Mouse (Mus musculus) kidney, postnatal 0 days (tissue): ENCODE measurements around the gene Ptprn2. TPM values are rescaled to one million over a fixed set of nuclear protein-coding genes. Genes with fewer than 3 reads are reported as not detected.

Source experiments
- ATAC-seq: fragments of 200-750 bp; cut with Nextera tagmentation; replicated peaks from 2 replicates; pipeline ENCODE4 v1.8.0; 2017; ENCODE audit warnings: low read depth, moderate number of reproducible peaks, moderate TSS enrichment, moderate library complexity; ENCODE audit not compliant: low FRiP score
- DNase-seq: peaks from one replicate; pipeline ENCODE4 v3.0.0-alpha.2; 2016; ENCODE audit warnings: low spot score
- H3K27ac ChIP-seq: fragments of 300-500 bp; sonication (generic); 2 replicates; pipeline ENCODE4 v1.5.1; 2014; ENCODE audit warnings: mild to moderate bottlenecking
- H3K27me3 ChIP-seq: fragments of 300-500 bp; sonication (generic); 2 replicates; pipeline ENCODE4 v1.6.1; 2014; ENCODE audit warnings: low read length, mixed read lengths; ENCODE audit not compliant: insufficient read depth
- H3K36me3 ChIP-seq: fragments of 300-500 bp; sonication (generic); 2 replicates; pipeline ENCODE4 v1.6.1; 2014; ENCODE audit warnings: low read length, mixed read lengths; ENCODE audit not compliant: insufficient read depth
- H3K4me1 ChIP-seq: fragments of 300-500 bp; sonication (generic); replicated peaks from 2 replicates; pipeline ENCODE4 v1.6.1; 2014; ENCODE audit warnings: antibody characterized with exemption, low read length, mixed read lengths; ENCODE audit not compliant: insufficient read depth
- H3K4me2 ChIP-seq: fragments of 300-500 bp; sonication (generic); 2 replicates; pipeline ENCODE4 v1.6.1; 2014; ENCODE audit warnings: mild to moderate bottlenecking, low read length, moderate library complexity, mixed read lengths
- H3K4me3 ChIP-seq: fragments of 300-500 bp; sonication (generic); replicated peaks from 2 replicates; pipeline ENCODE4 v1.5.1; 2014; ENCODE audit warnings: low read depth, low read length
- H3K9ac ChIP-seq: fragments of 300-500 bp; sonication (generic); 2 replicates; pipeline ENCODE4 v1.6.1; 2014; ENCODE audit warnings: low read depth, low read length
- H3K9me3 ChIP-seq: fragments of 300-500 bp; sonication (generic); replicated peaks from 2 replicates; pipeline ENCODE4 v1.6.1; 2016; ENCODE audit warnings: low read length, inconsistent platforms, mixed read lengths
- CTCF ChIP-seq: IDR thresholded peaks from 2 replicates; pipeline ENCODE4 v1.5.1; 2016; ENCODE audit warnings: antibody characterized with exemption, low read depth, mild to moderate bottlenecking, moderate library complexity
- WGBS: fragments of 180-500 bp; shearing (Covaris S2); extraction: QIAGEN DNeasy Blood & Tissue Kit; methylation state at CpG from one replicate; pipeline ENCODE4 v1.1.7; 2014; 5-methylcytosine and 5-hydroxymethylcytosine counted together
- polyA plus RNA-seq: library from polyadenylated mRNA; unstranded; fragments of >200 nt; fragmentation: Nextera tagmentation; extraction: Ambion mirVana; gene quantifications from 2 replicates; pipeline ENCODE4 v1.2.1, GENCODE M21; 2015

Gene Ptprn2
- polyA plus RNA-seq, 1 experiment from 2014 or later = 0.03 TPM

DNA sequence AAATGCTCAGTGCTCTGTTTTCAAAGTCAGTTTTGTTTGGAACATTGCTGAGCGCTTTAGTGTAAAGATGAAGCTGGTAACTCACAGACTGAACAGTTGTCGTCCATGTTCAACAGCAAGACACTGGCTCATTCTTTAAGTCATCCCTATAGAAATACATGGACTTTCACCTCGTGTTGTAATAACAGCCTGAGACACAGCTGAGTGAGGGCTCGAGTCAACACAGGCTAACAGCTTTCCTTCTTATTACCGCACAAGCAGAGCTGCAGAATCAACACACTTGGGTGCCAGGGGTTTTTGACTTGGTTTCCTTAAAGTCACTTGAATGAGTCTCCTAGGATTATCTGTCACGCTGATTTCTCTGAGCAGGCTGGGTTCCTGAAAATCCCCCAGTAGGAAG is 744.8 kb downstream of the Ptprn2 start:
- 86% methylated on average over 6 of the region's 6 CpGs for WGBS
- Histone ChIP-seq H3K27me3 (no peaks in the 10 kb centered on the region), H3K9me3 (no peaks in the 10 kb centered on the region), H3K36me3 (no peaks in the 10 kb centered on the region), H3K4me1 (no peaks in the 10 kb centered on the region), H3K4me2 (no peak overlapping the region), H3K9ac (no peak overlapping the region), H3K4me3 (no peak overlapping the region), H3K27ac (no peak overlapping the region)
- TF ChIP-seq CTCF = no peak
- ATAC-seq (no peak), DNase-seq (no peak)

DNA sequence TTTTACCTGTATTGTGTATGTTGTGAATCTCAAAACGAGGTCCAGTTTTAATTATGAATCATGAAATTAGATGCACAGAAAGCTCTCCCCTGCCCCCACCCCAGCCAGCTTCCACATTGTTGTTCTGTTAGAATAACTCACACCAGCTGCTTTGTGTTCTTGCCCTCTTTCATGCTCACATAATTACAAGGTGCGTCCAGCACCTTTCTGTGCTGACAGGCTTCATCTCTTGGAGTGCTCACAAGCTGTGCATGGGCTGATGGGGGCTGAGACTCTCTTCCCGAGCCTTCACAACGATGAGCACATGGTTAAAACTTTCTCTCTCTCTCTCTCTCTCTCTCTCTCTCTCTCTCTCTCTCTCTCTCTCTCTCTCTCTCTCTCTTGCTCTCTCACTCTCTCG is 746.3 kb downstream of the Ptprn2 start:
- no peak for DNase-seq
- H3K9ac ChIP-seq = no peak overlapping the region
- no peak overlapping the region for H3K4me3 ChIP-seq
- no peaks in the 10 kb centered on the region for H3K9me3 ChIP-seq
- no peak for TF ChIP-seq CTCF
- ATAC-seq = no peak
- 64% methylated on average over 5 of the region's 5 CpGs for WGBS
- no peaks in the 10 kb centered on the region for H3K36me3 ChIP-seq
- no peak overlapping the region for H3K27ac ChIP-seq
- no peaks in the 10 kb centered on the region for H3K4me1 ChIP-seq
- H3K27me3 ChIP-seq = no peaks in the 10 kb centered on the region
- no peak overlapping the region for H3K4me2 ChIP-seq

DNA sequence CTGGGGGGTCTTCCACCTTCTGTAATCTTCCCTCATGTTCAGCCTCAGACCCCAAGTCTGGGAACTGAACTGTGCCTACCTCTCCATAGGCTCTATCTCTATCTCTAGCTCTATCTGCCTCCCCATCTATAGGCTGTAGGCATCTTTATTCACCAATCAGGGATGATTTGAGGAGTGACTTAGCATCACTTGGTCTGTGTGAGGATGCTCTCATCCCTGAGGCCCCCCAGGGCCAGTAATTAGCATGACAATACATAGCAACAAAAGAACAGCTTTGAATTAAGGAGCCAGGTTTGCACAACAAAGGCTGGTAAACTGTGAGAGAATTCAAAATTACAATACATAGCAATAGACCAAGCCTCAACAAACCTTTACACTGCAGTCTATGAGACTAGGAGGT is 749.6 kb downstream of the Ptprn2 start:
- Histone ChIP-seq H3K9ac (no peak overlapping the region), H3K4me3 (no peak overlapping the region), H3K36me3 (no peaks in the 10 kb centered on the region), H3K4me1 (no peaks in the 10 kb centered on the region), H3K27ac (no peak overlapping the region), H3K4me2 (no peak overlapping the region), H3K9me3 (no peaks in the 10 kb centered on the region), H3K27me3 (no peaks in the 10 kb centered on the region)
- no peak for DNase-seq
- no peak for ATAC-seq
- TF ChIP-seq CTCF = no peak

DNA sequence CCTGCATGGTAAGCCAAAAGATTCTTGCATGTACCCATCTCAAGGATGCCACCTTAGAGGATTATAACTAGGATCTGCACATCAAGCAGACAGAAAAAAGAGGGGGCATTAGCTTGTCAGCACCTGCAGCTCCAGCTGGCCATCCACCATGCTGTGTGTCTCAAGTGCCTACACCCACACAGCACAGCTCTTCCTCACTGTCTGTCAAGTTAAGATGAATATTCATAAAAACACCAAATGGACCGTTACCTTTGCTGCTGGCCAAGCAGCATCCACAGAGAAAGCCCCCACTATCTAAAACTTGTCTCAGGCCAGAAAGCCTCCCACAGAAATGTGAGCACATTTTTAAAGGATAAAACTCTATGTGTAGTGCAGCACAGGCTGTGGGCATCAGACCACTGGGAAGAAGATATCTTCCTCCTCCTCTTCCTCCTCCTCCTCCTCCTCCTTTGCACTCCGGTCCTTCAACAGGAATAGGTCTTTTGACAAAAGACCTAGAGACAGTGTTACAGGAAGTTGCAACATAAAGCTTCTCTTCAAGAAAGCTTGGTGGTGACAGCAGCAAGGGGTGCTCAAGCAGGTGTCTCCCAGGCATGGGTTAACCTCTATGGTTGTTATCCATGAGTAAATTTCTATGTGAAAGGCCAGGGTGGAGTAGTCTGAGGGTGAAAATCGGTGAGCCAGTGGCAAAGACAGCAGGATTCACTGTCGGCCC is 750.7 kb downstream of the Ptprn2 start:
- no peaks in the 10 kb centered on the region for H3K9me3 ChIP-seq
- ATAC-seq (no peak), DNase-seq (no peak)
- 72% methylated on average over 4 of the region's 4 CpGs for WGBS
- no peak for TF ChIP-seq CTCF
- H3K9ac ChIP-seq = no peak overlapping the region
- H3K27me3 ChIP-seq = no peaks in the 10 kb centered on the region
- no peaks in the 10 kb centered on the region for H3K4me1 ChIP-seq
- no peak overlapping the region for H3K4me3 ChIP-seq
- no peak overlapping the region for H3K27ac ChIP-seq
- no peaks in the 10 kb centered on the region for H3K36me3 ChIP-seq
- no peak overlapping the region for H3K4me2 ChIP-seq

DNA sequence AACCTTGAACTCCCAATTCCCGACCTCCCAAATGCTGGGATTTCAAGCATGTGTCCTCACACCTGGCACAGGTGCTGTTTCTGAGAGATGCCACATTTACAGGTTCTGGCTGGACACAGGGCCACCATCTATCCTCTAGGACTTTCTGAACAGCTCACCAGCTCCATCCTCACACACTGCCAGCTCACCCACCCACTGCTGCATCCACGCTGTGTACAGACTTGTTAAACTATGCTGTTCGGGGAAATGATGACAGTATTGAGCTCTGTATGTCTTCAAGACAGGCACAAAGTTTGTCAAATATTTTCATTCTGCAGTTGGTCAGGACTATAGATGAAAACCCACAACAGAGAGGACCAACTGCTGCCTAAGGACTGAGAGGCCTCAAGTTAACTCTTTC is 751.5 kb downstream of the Ptprn2 start:
- H3K4me1 ChIP-seq = no peaks in the 10 kb centered on the region
- no peak overlapping the region for H3K27ac ChIP-seq
- no peak overlapping the region for H3K9ac ChIP-seq
- no peak for ATAC-seq
- no peak for TF ChIP-seq CTCF
- no peaks in the 10 kb centered on the region for H3K36me3 ChIP-seq
- H3K4me2 ChIP-seq = no peak overlapping the region
- no peaks in the 10 kb centered on the region for H3K27me3 ChIP-seq
- no peaks in the 10 kb centered on the region for H3K9me3 ChIP-seq
- WGBS = 87% methylated on average over 3 of the region's 3 CpGs
- H3K4me3 ChIP-seq = no peak overlapping the region
- DNase-seq = no peak

DNA sequence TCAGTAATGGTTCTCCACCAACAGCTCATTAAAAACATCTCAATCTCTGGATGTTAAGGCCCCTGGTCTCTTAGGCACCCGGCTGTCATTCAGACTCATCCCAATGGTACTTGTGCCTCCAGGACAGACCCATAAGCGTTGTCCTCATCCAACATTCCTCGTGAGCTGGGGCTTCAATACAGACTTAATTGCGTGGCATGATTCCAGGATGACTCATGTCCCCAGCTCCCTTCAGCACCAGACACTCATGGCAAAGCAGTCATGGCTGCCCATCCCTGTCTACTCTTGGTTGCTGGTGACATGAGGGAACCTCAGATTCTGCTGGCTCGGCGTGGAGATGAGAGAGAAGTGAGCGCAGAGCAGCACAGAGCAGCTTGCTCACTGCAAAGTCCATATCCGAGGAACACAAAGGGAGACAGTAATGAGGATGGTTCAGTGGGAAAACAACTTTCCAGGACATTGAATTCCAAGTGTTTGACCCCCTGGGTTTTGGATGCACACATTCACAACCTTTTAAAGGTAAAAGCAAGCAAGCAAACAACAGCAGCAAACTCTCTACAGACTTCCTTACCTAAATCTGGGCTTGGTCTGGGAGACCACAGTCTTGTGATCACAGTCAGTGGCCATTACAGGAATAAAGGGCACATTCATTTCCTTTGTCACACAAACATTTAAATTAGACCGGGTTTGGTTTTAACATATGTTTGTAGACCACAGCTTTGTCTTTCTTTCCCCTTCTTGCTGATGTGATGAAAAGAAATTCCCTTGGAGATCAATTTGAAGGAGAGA is 754.6 kb downstream of the Ptprn2 start:
- Histone ChIP-seq H3K9me3 (no peaks in the 10 kb centered on the region), H3K36me3 (no peaks in the 10 kb centered on the region), H3K4me3 (no peak overlapping the region), H3K27me3 (no peaks in the 10 kb centered on the region), H3K4me2 (no peak overlapping the region), H3K9ac (no peak overlapping the region), H3K4me1 (no peaks in the 10 kb centered on the region), H3K27ac (no peak overlapping the region)
- no peak for TF ChIP-seq CTCF
- DNase-seq (no peak), ATAC-seq (no peak)
- 75% methylated on average over 9 of the region's 9 CpGs for WGBS
